Mouse (Mus musculus) heart, embryonic 11.5 days (tissue): ENCODE results near the gene Tnfrsf8. TPM values are rescaled to one million over a fixed set of nuclear protein-coding genes. Genes with fewer than 3 reads are reported as not detected.

Experiments
- ATAC-seq: fragments of 200-750 bp; cut with Nextera tagmentation; replicated peaks from 2 replicates; pipeline ENCODE4 v1.8.0; 2017; ENCODE audit warnings: moderate library complexity; ENCODE audit not compliant: insufficient number of reproducible peaks, low FRiP score, low TSS enrichment
- H3K27ac ChIP-seq: fragments of 300-500 bp; sonication (generic); 2 replicates; pipeline ENCODE4 v1.5.1; 2014; ENCODE audit warnings: mild to moderate bottlenecking, low read depth, low read length
- H3K27me3 ChIP-seq: fragments of 300-500 bp; sonication (generic); 2 replicates; pipeline ENCODE4 v1.6.1; 2014; ENCODE audit warnings: mild to moderate bottlenecking, low read length, mixed read lengths; ENCODE audit not compliant: control insufficient read depth, insufficient read depth
- H3K36me3 ChIP-seq: fragments of 300-500 bp; sonication (generic); 2 replicates; pipeline ENCODE4 v1.6.1; 2014; ENCODE audit warnings: mild to moderate bottlenecking, low read length, moderate library complexity, mixed read lengths; ENCODE audit not compliant: control insufficient read depth, insufficient read depth
- H3K4me1 ChIP-seq: fragments of 300-500 bp; sonication (generic); 2 replicates; pipeline ENCODE4 v1.6.1; 2014; ENCODE audit warnings: low read length; ENCODE audit not compliant: control insufficient read depth, insufficient read depth
- H3K4me2 ChIP-seq: fragments of 300-500 bp; sonication (generic); 2 replicates; pipeline ENCODE4 v1.6.1; 2014; ENCODE audit warnings: mild to moderate bottlenecking, moderate library complexity
- H3K4me3 ChIP-seq: fragments of 300-500 bp; sonication (generic); 2 replicates; pipeline ENCODE4 v1.5.1; 2014; ENCODE audit warnings: low read depth, low read length
- H3K9ac ChIP-seq: fragments of 300-500 bp; sonication (generic); 2 replicates; pipeline ENCODE4 v1.6.1; 2014; ENCODE audit warnings: mild to moderate bottlenecking, low read depth, low read length, moderate library complexity
- H3K9me3 ChIP-seq: fragments of 300-500 bp; sonication (generic); replicated peaks from 2 replicates; pipeline ENCODE4 v1.6.1; 2016; ENCODE audit warnings: low read length; ENCODE audit not compliant: control insufficient read depth
- WGBS: fragments of 180-500 bp; shearing (Covaris S2); extraction: QIAGEN DNeasy Blood & Tissue Kit; methylation state at CpG from one replicate; pipeline ENCODE4 v1.1.7; 2014; ENCODE audit not compliant: insufficient replicate concordance; 5-methylcytosine and 5-hydroxymethylcytosine counted together
- polyA plus RNA-seq: library from polyadenylated mRNA; unstranded; fragments of >200 nt; fragmentation: Nextera tagmentation; extraction: Ambion mirVana; gene quantifications from 2 replicates; pipeline ENCODE4 v1.2.1, GENCODE M21; 2014

The Tnfrsf8 gene
- polyA plus RNA-seq, 1 experiment from 2014 or later: 0.04 TPM

DNA sequence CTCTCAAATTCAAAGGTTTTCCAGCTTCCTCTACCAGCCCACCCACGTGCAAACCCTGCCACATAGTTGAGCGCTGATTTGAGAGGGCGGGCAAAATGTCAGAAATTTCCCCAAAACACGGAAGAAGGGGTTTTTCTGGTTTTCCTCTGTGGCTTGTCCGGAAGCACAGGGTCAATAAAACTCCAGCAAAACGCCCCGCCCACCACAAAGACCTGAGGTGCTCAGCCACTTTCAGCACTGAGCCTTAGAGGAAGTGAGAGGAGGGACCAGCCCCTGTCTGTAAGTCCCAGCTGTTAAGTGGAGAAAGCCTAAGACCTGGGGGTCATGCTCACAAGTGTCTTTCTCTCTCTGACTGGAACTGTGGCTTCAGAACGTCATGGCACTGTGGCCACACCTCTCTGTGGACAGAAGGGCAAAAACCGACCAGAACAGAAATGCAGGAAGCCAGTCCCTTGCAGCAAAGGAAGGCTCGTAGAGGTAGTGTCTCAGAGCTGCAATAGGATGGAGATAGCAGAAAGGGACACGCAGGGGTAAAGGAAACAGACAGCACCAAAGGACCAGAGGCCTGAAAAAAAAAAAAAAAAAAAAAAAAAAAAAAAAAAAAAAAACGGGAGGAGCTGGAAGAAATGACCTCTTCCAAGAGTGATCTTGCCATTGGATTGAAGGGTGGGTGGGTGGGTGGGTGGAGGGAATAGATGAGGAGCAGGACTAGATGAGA lies 14.6 kb downstream of the Tnfrsf8 start:
- H3K4me2 ChIP-seq: no peak overlapping the region
- no peak overlapping the region for H3K4me3 ChIP-seq
- no peak overlapping the region for H3K9ac ChIP-seq
- H3K9me3 ChIP-seq: no peaks in the 10 kb centered on the region
- H3K36me3 ChIP-seq: no peaks in the 10 kb centered on the region
- WGBS: 43% methylated on average over 11 of the region's 12 CpGs
- no peaks in the 10 kb centered on the region for H3K4me1 ChIP-seq
- H3K27me3 ChIP-seq: no peaks in the 10 kb centered on the region
- ATAC-seq: no peak
- no peak overlapping the region for H3K27ac ChIP-seq

GRCm38 (mm10) chr4:145299355-145299754 lies 15.6 kb downstream of the Tnfrsf8 start:
- Histone ChIP-seq H3K4me3 (no peak overlapping the region), H3K9ac (no peak overlapping the region), H3K4me1 (no peaks in the 10 kb centered on the region), H3K27me3 (no peaks in the 10 kb centered on the region), H3K27ac (no peak overlapping the region), H3K4me2 (no peak overlapping the region), H3K36me3 (no peaks in the 10 kb centered on the region), H3K9me3 (no peaks in the 10 kb centered on the region)
- 80% methylated on average over 8 of the region's 8 CpGs for WGBS
- ATAC-seq: no peak

- H3K27ac ChIP-seq: no peak overlapping the region
- H3K9ac ChIP-seq: no peak overlapping the region
- no peak overlapping the region for H3K4me2 ChIP-seq
- H3K36me3 ChIP-seq: no peaks in the 10 kb centered on the region
- H3K9me3 ChIP-seq: no peaks in the 10 kb centered on the region
- WGBS: 91% methylated on average over 7 of the region's 7 CpGs
- ATAC-seq: no peak
- no peak overlapping the region for H3K4me3 ChIP-seq
- H3K4me1 ChIP-seq: no peaks in the 10 kb centered on the region
- H3K27me3 ChIP-seq: no peaks in the 10 kb centered on the region
Measured at GRCm38 (mm10) chr4:145298846-145299245, 16.1 kb downstream of the Tnfrsf8 start.

DNA sequence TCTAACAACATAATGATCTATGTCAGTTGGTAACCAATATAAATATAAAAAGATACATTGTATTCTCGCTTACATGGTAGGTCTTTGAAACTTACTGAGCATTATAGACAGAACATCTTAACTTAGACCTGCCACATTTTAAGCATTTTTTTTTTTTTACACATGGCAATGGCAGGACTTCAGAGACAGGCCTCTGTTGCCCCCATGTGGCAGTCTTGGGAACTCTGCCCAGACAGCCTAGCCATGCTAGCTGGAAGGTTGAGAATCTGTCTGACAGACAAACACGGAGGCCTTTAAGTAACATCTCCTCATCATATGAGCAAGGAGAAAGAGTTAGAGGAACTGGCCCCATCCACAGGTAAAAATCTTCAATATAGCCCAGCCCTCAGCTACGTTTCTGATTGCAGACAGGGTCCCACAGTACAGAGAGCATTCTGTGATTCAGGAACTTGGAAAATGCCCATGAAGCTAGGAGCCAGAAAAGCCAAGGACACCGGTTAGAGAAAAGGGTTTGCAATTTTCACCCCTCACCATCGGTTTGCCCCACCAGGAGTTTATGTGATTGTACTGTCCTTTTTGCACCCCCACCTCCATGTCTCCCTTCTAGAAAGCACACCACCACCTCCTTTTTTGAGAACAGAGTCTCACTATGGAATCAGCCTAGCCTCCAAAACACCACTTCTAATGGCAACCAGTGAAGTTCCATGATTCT lies 19.2 kb downstream of the Tnfrsf8 start:
- ATAC-seq: no peak
- WGBS: 47% methylated on average over 5 of the region's 5 CpGs
- Histone ChIP-seq H3K27ac (no peak overlapping the region), H3K9ac (no peak overlapping the region), H3K36me3 (no peaks in the 10 kb centered on the region), H3K4me3 (no peak overlapping the region), H3K4me2 (no peak overlapping the region), H3K27me3 (no peaks in the 10 kb centered on the region), H3K9me3 (no peaks in the 10 kb centered on the region), H3K4me1 (no peaks in the 10 kb centered on the region)

DNA sequence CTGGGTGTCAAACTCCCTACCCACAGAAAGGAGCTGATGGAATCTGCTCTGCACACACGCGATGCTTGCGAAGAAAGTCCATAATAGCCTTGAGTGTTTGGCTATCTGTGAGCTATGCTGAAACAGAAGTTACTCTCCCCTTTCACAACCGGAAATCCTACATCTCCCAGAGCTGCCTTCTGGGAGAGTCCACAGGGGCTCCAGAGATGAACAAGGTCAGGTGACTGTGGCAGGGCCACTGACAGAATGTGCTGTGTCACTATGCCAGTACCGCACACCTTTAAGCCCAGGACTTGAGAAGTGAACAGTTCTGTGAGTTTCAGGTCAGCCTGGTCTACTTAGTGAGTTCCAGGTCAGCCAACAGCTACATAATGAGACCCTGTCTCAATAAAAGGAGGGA lies 20.4 kb downstream of the Tnfrsf8 start:
- no peak overlapping the region for H3K4me3 ChIP-seq
- no peak overlapping the region for H3K27ac ChIP-seq
- no peak for ATAC-seq
- 79% methylated on average over 5 of the region's 5 CpGs for WGBS
- H3K9me3 ChIP-seq: no peaks in the 10 kb centered on the region
- no peaks in the 10 kb centered on the region for H3K4me1 ChIP-seq
- no peak overlapping the region for H3K9ac ChIP-seq
- no peaks in the 10 kb centered on the region for H3K27me3 ChIP-seq
- H3K4me2 ChIP-seq: no peak overlapping the region
- no peaks in the 10 kb centered on the region for H3K36me3 ChIP-seq

DNA sequence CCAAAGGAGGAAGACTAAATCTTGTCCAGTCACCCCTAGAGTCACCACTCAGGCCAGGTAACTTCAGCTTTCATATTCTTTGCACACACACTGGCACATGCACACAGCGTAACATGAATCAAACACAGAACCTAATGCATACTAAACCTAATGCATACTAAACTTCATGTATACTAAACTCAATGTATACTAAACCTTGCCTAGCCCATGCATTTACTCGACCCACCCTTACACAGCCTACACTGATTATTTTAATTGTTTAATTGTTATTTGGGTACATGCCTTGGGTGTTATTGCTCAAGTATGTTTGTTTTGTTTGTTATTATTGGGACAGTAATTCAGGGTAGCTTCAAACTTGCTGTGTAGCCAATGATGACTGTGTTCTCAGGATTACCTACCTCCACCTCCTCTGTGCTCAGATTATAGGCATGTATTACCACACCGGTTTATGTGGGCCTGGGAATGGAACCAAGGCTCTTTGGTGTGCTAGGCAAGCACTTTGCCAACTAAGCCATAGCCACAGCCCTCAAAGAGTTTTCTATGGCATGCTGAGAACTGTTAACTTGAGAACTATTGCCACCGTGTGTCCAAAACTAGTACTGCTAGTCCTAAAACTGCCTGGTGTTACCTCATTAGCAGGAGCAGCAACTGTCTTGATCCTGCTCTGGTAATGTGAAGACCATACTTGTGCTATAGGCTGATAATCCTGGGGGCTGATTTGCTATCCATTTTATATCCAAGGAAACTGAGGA lies 28.4 kb downstream of the Tnfrsf8 start:
- 0 out of 2 replicates have a peak, but pooled peaks have one; percentile 20 for ATAC-seq
- WGBS: 47% methylated on average over 4 of the region's 4 CpGs
- no peaks in the 10 kb centered on the region for H3K27me3 ChIP-seq
- H3K4me1 ChIP-seq: no peaks in the 10 kb centered on the region
- H3K4me3 ChIP-seq: no peak overlapping the region
- H3K27ac ChIP-seq: no peak overlapping the region
- no peak overlapping the region for H3K4me2 ChIP-seq
- no peak overlapping the region for H3K9ac ChIP-seq
- no peaks in the 10 kb centered on the region for H3K9me3 ChIP-seq
- H3K36me3 ChIP-seq: no peaks in the 10 kb centered on the region

DNA sequence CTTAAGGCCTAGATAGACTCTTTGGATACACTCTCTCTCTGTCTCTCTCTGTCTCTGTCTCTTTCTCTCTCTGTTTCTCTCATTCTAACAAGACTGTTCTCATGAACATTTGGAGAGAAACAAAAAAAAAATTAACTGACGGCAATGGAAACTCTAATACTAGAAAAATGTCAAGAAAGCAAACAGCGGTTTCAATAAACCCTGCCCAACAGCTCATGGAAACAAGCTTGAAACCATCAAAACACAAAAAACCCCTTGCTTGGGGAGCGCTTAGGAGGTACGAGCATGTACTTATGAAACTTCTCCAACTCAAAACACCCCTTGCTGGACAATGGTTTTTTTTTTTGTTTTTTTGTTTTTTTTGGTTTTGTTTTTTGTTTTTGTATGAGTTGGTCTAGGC lies 30.3 kb downstream of the Tnfrsf8 start:
- Histone ChIP-seq H3K9me3 (no peaks in the 10 kb centered on the region), H3K4me1 (no peaks in the 10 kb centered on the region), H3K27ac (no peak overlapping the region), H3K4me3 (no peak overlapping the region), H3K36me3 (no peaks in the 10 kb centered on the region), H3K4me2 (no peak overlapping the region), H3K27me3 (no peaks in the 10 kb centered on the region), H3K9ac (no peak overlapping the region)
- WGBS: 88% methylated on average over 4 of the region's 4 CpGs
- ATAC-seq: no peak

DNA sequence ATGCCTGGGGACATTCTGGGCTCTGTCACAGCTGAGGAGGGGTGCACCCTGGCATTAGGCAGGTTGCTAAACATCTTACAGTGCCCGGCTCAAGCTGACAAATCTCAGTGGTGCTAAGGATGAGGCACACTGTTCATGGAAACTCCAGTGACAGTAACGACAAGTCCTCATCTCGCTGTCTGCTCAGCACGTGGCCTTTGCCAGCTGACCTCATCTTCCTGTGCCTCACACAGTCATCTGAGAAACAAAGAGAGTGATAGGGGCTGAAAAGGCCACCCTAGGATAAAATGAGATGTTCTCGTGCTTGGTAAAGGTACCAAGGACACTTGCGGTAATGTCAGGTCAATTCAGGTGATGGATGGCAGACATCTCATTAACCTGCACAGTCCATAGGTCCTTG lies 31.5 kb downstream of the Tnfrsf8 start:
- 57% methylated on average over 6 of the region's 6 CpGs for WGBS
- no peaks in the 10 kb centered on the region for H3K36me3 ChIP-seq
- no peak overlapping the region for H3K4me3 ChIP-seq
- no peak overlapping the region for H3K9ac ChIP-seq
- H3K27ac ChIP-seq: no peak overlapping the region
- H3K4me2 ChIP-seq: no peak overlapping the region
- no peaks in the 10 kb centered on the region for H3K27me3 ChIP-seq
- no peaks in the 10 kb centered on the region for H3K9me3 ChIP-seq
- no peaks in the 10 kb centered on the region for H3K4me1 ChIP-seq
- no peak for ATAC-seq
